Comparison of ENCODE assay signal across 14 mouse cellular contexts in genomic region chr2:113674647-113675443, GRCm38 (mm10).
DNase-seq lines count a peak whose midpoint lies in the region; ATAC-seq lines count a peak whose summit lies in the region.
"Had no signal": no experiment of that assay in that cellular context is flagged by ENCODE, and none has a peak within 500 bp of the region (broad histone marks: within the 10 kb centered on the region; RNA-seq: fewer than 3 reads in every experiment).

No protein-coding gene starts in this region.

- no peaks in the 10 kb centered on the region for H3K36me3 ChIP-seq in kidney, embryonic 16.5 days (ENCODE audit: insufficient read depth, low read length)
- H3K36me3 ChIP-seq in forebrain, embryonic 13.5 days (ENCODE audit: poor library complexity, severe bottlenecking) = no peaks in the 10 kb centered on the region
- H3K36me3 ChIP-seq in limb, embryonic 12.5 days = no peaks in the 10 kb centered on the region
- H3K36me3 ChIP-seq in neural tube, embryonic 15.5 days = no peaks in the 10 kb centered on the region

- H3K9me3 ChIP-seq in kidney, embryonic 16.5 days (ENCODE audit: low read length) = no peaks in the 10 kb centered on the region
- no peaks in the 10 kb centered on the region for H3K9me3 ChIP-seq in forebrain, embryonic 13.5 days (replicated peaks)
- no peaks in the 10 kb centered on the region for H3K9me3 ChIP-seq in limb, embryonic 12.5 days
- no peaks in the 10 kb centered on the region for H3K9me3 ChIP-seq in neural tube, embryonic 15.5 days (replicated peaks)

- 9% methylated on average over 10 of the region's 10 CpGs for WGBS in kidney, embryonic 16.5 days
- 5% methylated on average over 10 of the region's 10 CpGs for WGBS in forebrain, embryonic 13.5 days
- WGBS in limb, embryonic 12.5 days = 9% methylated on average over 10 of the region's 10 CpGs
- 9% methylated on average over 10 of the region's 10 CpGs for WGBS in neural tube, embryonic 15.5 days

- peak; percentile 65; the same call in 1 of the 2 replicates for ATAC-seq in kidney, embryonic 16.5 days (ENCODE audit: low FRiP score, low TSS enrichment)
- peak; percentile 53; the same call in 1 of the 2 replicates for ATAC-seq in forebrain, embryonic 13.5 days
- ATAC-seq in limb, embryonic 12.5 days (ENCODE audit: insufficient number of reproducible peaks, insufficient read depth, low FRiP score, low TSS enrichment, low read depth) = peak; percentile 93
- ATAC-seq in neural tube, embryonic 15.5 days (ENCODE audit: low FRiP score) = peak; percentile 72
- ATAC-seq: activated CD4-positive, CD25-positive, alpha-beta regulatory T cell, adult 4 months had no signal

- no peaks in the 10 kb centered on the region for H3K27me3 ChIP-seq in kidney, embryonic 16.5 days (ENCODE audit: insufficient read depth, low read length)
- no peaks in the 10 kb centered on the region for H3K27me3 ChIP-seq in forebrain, embryonic 13.5 days
- H3K27me3 ChIP-seq in limb, embryonic 12.5 days = no peaks in the 10 kb centered on the region
- no peaks in the 10 kb centered on the region for H3K27me3 ChIP-seq in neural tube, embryonic 15.5 days (replicated peaks)
- H3K27me3 ChIP-seq: CH12.LX had no signal

- H3K4me3 ChIP-seq in kidney, embryonic 16.5 days (ENCODE audit: low read length) = no peak overlapping the region
- H3K4me3 ChIP-seq in forebrain, embryonic 13.5 days = no peak overlapping the region
- H3K4me3 ChIP-seq in limb, embryonic 12.5 days (replicated peaks) = no peak overlapping the region
- H3K4me3 ChIP-seq in neural tube, embryonic 15.5 days (replicated peaks) = no peak overlapping the region

- H3K9ac ChIP-seq in kidney, embryonic 16.5 days (replicated peaks; ENCODE audit: low read length) = no peak overlapping the region
- H3K9ac ChIP-seq in forebrain, embryonic 13.5 days = no peak overlapping the region
- H3K9ac ChIP-seq in limb, embryonic 12.5 days (replicated peaks) = no peak overlapping the region
- no peak overlapping the region for H3K9ac ChIP-seq in neural tube, embryonic 15.5 days (replicated peaks)

- H3K4me1 ChIP-seq in kidney, embryonic 16.5 days (ENCODE audit: insufficient read depth, low read length) = peaks cover 5% of the 10 kb centered on the region; the same call in 1 of the 2 replicates
- H3K4me1 ChIP-seq in forebrain, embryonic 13.5 days = peaks cover 5% of the 10 kb centered on the region
- peaks cover 13% of the 10 kb centered on the region for H3K4me1 ChIP-seq in limb, embryonic 12.5 days (replicated peaks)
- peaks cover 8% of the 10 kb centered on the region for H3K4me1 ChIP-seq in neural tube, embryonic 15.5 days

- DNase-seq in kidney, postnatal 36 days = no peak
- no peak for DNase-seq in thymus, adult 18-20 months
- DNase-seq in c-Kit-positive CD71-positive TER-119-positive erythroid progenitor cells, embryonic 14.5 days (ENCODE audit: low spot score) = no peak
- no peak for DNase-seq in adrenal gland, adult (ENCODE audit: inconsistent age in 2 of 2, low spot score in 1 of 2)
- DNase-seq: cerebellum, adult 2 months; gastrocnemius, postnatal 14 days had no signal

- no peak overlapping the region for H3K4me2 ChIP-seq in kidney, embryonic 16.5 days (replicated peaks; ENCODE audit: low read depth, low read length)
- H3K4me2 ChIP-seq in forebrain, embryonic 13.5 days = no peak overlapping the region; the same call in 1 of the 2 replicates
- peak overlapping the region; percentile 37 for H3K4me2 ChIP-seq in limb, embryonic 12.5 days
- H3K4me2 ChIP-seq in neural tube, embryonic 15.5 days = no peak overlapping the region
- H3K4me2 ChIP-seq: liver, embryonic 11.5 days had no signal

- H3K27ac ChIP-seq in kidney, embryonic 16.5 days (ENCODE audit: low read length) = no peak overlapping the region
- H3K27ac ChIP-seq in forebrain, embryonic 13.5 days = no peak overlapping the region
- H3K27ac ChIP-seq in limb, embryonic 12.5 days = peak overlapping the region; percentile 29; the same call in 1 of the 2 replicates
- no peak overlapping the region for H3K27ac ChIP-seq in neural tube, embryonic 15.5 days (replicated peaks)
- H3K27ac ChIP-seq: kidney, postnatal 0 days had no signal
